Mouse (Mus musculus) cerebellum, postnatal 25 days (tissue): ENCODE measurements around the gene Gusb.

Experiments used
- DNase-seq, 2 experiments: peaks; one replicate each; pipeline ENCODE4 v3.0.0; 2021; ENCODE audit warnings: mixed read lengths in 2 of 2

Gusb gene

DNA sequence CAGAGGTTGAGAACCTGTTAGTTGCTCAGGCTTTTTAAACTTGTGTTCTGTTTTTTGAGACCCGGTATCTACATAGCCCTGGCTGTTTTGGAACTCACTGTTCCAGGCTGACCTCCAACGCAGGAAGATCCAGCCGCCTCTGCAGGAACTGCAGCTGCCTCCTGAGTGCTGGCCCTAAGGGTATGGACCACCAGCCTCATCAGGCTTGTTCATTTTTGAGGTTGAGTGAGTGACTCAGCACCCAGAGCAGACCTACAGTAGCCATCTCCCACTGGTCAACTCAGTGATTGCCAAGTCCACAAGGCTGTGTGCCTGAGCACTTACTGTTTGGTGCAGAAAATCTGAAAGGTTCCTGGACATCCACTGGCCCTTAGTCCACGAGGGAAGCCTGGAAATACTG is 31.4 kb downstream of the Gusb start:
- DNase-seq, result no peak

DNA sequence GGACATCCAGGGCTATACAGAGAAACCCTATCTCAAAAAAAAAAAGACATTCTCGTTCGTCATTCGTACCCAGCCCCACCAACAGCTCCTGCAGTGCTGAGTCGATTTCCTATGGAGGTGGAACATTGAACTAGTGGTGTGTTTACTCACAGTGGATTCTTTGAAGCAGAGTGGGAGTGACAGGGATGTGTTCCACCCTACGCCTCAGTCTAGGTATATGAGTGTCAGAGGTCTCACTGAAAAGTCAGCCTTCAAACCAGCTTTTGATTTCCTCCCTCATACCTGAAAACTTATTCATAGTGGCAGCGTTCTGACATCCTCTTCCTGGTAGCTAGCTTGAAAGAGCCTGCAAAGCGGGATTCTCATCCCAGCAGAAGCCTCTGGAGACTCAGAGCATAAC is 34.4 kb downstream of the Gusb start:
- no peak for DNase-seq

DNA sequence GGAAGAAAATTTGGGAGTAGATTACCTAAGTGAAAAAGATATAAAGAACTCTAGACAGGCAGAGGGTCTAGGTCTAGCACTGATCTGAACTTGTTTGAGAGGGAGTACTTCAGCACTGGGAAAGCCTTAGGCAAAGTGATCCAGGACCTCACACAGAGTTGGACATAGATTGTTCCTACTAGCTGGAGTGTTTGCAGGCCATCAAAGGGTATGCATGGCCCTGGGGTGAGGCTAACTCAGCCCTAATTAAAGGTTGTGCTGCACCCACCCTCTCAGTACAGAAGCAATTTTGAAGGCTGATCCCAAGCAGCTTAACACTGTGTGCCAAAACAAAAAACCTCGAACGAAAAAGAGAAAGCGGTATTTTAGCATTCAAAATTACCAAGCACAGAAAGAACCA is 36.4 kb downstream of the Gusb start:
- no peak for DNase-seq

DNA sequence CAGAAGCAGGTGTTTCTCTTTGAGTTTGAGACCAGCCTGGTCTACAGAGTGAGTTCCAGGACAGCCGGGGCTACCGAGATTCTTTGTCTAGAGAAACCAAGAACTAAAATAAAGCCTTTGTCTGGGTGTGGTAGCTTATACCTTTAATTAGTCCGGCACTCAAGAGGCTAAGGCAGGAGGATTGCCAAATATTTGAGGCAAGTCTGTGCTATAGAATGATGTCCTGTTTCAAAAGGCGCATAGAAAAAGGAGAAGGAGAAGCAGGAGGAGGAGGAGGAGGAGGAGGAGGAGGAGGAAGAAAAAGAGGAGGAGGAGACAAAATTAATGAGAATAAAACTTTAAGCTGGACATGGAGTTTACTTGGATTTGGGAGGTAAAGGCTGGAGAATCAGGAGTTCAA is 39.6 kb downstream of the Gusb start:
- no peak for DNase-seq

DNA sequence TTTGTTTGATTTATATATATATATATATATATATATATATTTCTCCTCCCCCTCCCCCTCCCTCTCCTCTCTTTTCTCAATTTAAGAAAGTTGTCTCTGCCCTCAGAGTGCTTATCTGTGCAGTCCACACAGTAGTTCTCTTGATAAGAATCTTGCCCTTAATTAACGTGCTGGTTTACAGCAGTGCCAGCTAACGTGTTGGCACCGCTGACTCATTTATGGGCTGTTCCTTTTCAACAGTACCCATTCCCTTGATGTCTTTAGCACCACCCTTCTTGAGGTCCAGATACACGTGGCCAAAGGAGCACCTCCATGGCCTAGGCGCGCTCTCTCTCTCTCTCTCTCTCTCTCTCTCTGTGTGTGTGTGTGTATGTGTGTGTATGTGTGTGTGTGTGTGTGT is 47.1 kb downstream of the Gusb start:
- DNase-seq, result no peak

DNA sequence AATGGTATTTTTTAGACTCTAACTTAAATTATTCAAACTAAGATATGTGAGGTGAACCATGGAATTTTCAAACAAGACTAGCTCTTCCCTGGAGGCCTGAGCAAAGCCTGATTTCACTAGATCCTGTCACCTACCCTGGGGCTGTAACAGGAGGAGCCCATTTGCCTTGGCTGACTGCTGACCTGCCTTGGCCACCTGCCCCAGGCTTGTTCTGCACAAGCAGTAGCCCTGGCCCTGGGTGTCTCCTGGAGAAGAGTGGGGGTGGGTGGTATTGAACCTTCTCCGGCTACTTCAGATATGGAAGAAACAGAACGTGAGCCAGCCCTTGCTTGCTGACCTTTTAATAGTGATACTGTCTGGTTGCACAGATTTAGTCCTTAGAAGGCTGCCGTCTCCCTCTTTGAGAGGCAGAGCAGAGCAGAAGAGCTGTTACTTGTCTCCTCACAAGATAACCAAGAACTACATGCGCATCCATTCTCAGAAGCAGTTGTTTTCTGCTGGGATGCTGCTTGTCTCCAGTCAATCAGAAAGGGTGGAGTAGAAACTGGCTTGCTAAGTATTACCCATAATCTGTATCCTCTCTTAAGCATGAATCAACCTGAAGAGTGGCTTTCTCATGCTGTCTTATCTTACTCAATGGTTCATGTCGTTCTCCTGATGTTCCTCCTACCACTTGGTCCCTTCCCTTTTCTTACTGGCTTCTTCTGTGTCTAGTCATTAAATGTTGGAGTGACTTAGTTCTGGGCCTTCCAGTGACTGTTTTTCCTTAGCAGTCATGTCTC is 48.2 kb downstream of the Gusb start:
- DNase-seq, result peak; percentile 61 to 75

DNA sequence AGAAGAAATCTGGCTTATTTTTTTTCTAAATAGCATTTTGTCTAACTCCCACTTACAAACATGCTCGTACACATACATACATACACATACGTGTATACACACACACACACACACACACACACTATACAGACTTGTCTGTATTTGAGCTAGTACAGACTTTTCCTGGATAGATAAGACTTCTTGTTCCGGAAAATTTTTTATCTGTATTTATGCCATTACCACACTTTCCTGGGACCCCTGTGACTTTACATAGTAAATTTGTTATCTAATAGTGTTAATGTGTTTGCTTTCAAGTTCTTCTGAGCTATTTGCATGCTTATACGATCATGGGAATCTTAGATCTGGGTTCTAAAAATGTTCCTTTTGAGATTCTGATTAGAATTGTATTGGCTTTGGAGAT is 50.7 kb downstream of the Gusb start:
- no peak for DNase-seq

DNA sequence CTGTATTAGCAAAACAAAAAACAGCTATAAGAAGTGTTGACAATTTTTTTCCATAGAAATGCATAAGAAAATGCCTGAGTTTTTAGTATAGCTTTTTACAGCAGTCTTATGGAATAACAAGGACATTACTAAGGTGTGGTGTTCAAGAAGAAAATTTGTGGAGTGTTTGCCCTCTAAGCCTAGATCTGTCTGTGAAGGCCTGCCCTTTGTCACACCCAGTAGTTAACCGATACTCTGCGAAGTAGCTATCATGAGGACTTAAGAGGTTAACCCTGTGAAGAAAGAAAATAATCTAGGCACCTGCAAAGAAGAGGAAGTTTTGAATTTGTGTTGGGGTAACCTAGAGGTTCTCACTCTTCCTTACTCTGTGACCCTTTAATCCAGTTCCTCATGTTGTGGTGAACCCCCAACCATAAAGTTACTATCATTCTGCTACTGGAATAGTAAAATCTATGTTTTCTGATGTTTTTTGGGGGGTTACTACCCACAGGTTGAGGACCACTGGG is 55.3 kb downstream of the Gusb start:
- no peak for DNase-seq

DNA sequence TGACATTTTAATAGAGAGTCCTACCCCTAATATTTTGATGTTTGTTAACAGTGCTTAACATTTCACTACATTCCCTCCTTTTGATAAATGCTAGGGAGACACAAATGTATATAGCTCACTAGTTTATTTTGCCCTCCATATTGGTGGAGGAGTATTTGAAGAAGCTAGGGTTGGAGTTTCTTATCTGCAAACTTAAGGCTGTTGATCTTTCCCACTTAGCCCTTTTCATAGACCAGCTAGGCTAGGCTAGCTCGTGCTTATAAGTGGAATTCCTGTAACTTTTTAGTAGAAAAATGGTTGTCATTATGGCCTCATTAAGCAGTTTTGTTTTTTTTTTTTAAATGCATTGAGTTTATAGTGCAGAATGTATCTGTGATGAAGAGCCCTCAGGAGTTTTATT is 59.4 kb downstream of the Gusb start:
- no peak for DNase-seq

DNA sequence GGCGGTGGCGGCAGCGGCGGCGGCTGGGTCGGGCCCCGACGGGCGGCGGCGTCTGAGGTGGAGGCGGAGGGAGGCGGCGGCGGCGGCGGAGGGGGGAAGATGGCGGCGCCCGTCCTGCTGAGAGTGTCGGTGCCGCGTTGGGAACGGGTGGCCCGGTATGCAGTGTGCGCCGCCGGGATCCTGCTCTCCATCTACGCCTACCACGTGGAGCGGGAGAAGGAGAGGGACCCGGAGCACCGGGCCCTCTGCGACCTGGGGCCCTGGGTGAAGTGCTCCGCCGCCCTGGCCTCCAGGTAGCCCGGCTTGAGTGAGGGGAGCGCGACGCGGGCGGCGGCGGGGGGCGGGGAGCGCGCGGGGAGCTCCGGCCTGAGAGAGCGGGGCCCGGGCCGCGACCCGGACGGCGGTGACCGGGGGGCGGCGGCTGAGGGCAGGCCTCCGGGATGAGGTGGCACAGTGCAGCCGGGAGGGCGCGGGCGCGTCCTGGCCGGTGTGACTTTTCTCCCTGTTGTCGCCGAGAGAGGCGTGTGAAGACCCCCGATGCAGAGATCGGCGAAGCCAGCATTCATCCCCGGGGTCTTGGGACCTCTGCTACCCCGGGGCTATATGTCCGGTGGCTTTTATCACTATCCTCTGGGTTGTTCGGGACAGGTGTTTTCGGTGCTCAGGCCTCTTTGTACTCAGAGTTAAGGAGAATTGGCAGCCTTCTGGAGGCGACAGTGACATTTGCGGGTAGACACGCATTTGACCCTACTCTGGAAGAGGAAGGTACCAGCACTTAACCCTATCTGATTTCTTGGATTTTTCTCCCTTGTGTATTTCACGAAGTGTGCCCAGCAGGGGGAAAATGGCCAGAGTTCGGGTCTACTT is 60.5 kb downstream of the Gusb start:
- DNase-seq, result peak; percentile 51 to 66

DNA sequence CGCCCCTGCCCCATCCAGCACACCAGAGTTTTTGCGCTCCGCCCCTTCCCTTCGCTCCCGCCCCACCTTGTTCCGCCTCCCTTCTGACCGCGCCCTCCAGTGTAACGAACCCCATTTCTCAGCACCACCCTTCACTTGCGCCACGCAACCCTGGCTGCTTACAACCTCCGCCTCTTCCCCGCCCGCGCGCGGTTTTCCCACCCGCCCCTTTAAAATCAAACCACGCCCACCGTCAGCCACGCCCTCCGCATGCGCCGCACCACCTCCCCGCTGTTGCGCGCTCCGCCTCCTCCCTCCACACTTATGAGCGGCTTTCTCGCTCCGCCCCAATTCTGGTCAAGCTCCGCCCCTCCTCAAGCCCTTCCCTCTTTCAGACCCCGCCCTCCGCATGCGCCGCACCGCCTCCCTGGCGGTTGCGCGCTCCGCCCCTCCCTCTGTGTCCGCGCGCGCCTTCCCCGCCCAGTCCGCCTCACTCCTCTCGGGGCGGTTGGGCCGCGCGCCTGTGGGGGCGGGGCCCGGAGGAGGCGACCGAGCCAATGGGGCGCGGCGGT is 61.3 kb downstream of the Gusb start, which contains the start of gene Vkorc1l1:
TSS of gene Vkorc1l1 (plus strand) at position 476 of the 551 bp plus-strand sequence.
- peak; percentile 98 to 100 for DNase-seq

DNA sequence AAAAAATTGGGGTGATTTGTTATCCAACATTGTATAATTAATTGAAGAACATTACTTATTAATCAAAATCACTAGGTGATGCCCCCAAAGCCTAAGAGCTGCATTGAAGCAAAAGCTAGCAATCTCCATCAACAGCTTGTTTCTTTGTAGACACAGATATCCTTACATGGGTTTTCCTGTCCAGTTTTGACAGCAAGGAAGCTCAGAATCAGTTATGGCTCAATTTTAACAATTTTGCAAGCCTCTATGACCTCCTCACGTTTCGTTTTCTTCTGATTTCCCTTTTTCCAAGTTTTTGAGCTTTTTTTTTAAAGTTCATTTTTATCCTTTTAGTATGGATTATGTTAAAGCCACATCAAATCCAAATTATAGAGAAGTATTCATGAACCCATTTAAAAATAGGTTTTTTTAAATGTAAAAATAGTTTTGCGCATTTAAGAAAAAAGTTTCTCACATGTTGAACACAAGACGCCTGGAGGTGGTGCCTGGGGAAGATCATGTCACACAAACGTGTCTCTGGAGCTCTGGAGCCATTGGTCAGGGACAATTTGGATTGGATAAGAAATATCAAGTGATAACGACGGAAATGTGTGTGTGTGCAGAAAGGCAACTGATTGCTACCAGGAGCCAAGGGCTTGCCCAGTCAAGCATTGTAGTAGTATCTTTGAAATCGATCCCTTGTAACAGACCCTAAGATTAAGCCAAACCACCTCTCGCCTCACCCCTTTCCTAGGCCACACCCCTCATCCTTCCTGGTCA is 61.9 kb downstream of the Gusb start:
- no peak for DNase-seq

DNA sequence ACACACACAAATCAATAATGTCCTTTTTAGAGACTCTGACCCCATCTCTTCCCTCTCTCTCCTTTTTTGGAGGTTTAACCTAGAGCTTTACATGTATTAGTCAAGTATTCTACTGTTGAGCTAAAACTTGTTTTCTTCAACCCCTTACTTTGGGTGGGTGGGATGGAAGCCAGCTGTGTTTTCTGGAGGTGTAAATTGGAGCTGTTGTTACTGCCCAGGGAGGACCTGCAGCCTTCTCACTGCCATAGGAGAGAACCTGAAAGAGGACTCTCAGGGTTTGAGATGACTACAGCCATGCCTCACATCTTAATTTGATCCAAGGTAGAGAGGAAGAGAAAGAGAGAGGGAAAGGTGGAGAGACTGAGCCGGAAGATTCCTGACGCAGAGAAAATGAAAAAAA is 62.6 kb downstream of the Gusb start:
- peak in 1 of 2 experiments; percentile 17 for DNase-seq
